Mouse (Mus musculus) hindbrain, embryonic 14.5 days (tissue): ENCODE measurements at regions not wholly inside any gene's neighbourhood (a gene's known extent, or its start where the extent isn't known, plus 50 kb on each side); places are given as distances from the start of the nearest gene placed in this dataset.

Experiments used
- ATAC-seq: fragments of 200-750 bp; cut with Nextera tagmentation; 2 replicates; pipeline ENCODE4 v1.8.0; 2017; ENCODE audit warnings: moderate number of reproducible peaks, mild to moderate bottlenecking, moderate TSS enrichment, moderate library complexity; ENCODE audit not compliant: low FRiP score
- DNase-seq: peaks from one replicate; pipeline ENCODE4 v3.0.0-alpha.2; 2015; ENCODE audit warnings: low spot score
- H3K27ac ChIP-seq: fragments of 300-500 bp; sonication (generic); 2 replicates; pipeline ENCODE4 v1.5.1; 2014; ENCODE audit warnings: mild to moderate bottlenecking, moderate library complexity
- H3K27me3 ChIP-seq: fragments of 300-500 bp; sonication (generic); 2 replicates; pipeline ENCODE4 v1.6.1; 2014; ENCODE audit warnings: mild to moderate bottlenecking, low read length, mixed read lengths; ENCODE audit not compliant: control insufficient read depth, insufficient read depth
- H3K36me3 ChIP-seq: fragments of 300-500 bp; sonication (generic); replicated peaks from 2 replicates; pipeline ENCODE4 v1.6.1; 2014; ENCODE audit not compliant: control insufficient read depth, insufficient read depth
- H3K4me1 ChIP-seq: fragments of 300-500 bp; sonication (generic); replicated peaks from 2 replicates; pipeline ENCODE4 v1.6.1; 2014; ENCODE audit warnings: antibody characterized with exemption, low read length, mixed read lengths; ENCODE audit not compliant: control insufficient read depth, insufficient read depth
- H3K4me2 ChIP-seq: fragments of 300-500 bp; sonication (generic); replicated peaks from 2 replicates; pipeline ENCODE4 v1.6.1; 2014; ENCODE audit warnings: mild to moderate bottlenecking, moderate library complexity
- H3K4me3 ChIP-seq: fragments of 300-500 bp; sonication (generic); replicated peaks from 2 replicates; pipeline ENCODE4 v1.5.1; 2014; ENCODE audit warnings: mild to moderate bottlenecking, low read length
- H3K9ac ChIP-seq: fragments of 300-500 bp; sonication (generic); 2 replicates; pipeline ENCODE4 v1.6.1; 2014
- H3K9me3 ChIP-seq: fragments of 300-500 bp; sonication (generic); 2 replicates; pipeline ENCODE4 v1.6.1; 2016; ENCODE audit warnings: low read length; ENCODE audit not compliant: control insufficient read depth
- WGBS: fragments of 180-500 bp; shearing (Covaris S2); extraction: QIAGEN DNeasy Blood & Tissue Kit; methylation state at CpG from one replicate; pipeline ENCODE4 v1.1.7; 2014; 5-methylcytosine and 5-hydroxymethylcytosine counted together

GRCm38 (mm10) chr15:36906052-36906451 is 101.5 kb downstream of the Zfp706 start:
- no peaks in the 10 kb centered on the region for H3K36me3 ChIP-seq
- H3K9me3 ChIP-seq, result no peaks in the 10 kb centered on the region
- ATAC-seq, result no peak
- no peak overlapping the region for H3K4me2 ChIP-seq
- no peaks in the 10 kb centered on the region for H3K27me3 ChIP-seq
- WGBS, result 73% methylated on average over 3 of the region's 3 CpGs
- no peak overlapping the region for H3K27ac ChIP-seq
- H3K4me1 ChIP-seq, result peaks cover 19% of the 10 kb centered on the region
- H3K4me3 ChIP-seq, result no peak overlapping the region
- no peak for DNase-seq
- no peak overlapping the region for H3K9ac ChIP-seq

- H3K27ac ChIP-seq, result no peak overlapping the region
- WGBS, result 79% methylated on average over 5 of the region's 5 CpGs
- H3K4me1 ChIP-seq, result peaks cover 21% of the 10 kb centered on the region
- DNase-seq, result no peak
- no peaks in the 10 kb centered on the region for H3K9me3 ChIP-seq
- H3K4me3 ChIP-seq, result no peak overlapping the region
- H3K36me3 ChIP-seq, result no peaks in the 10 kb centered on the region
- no peak overlapping the region for H3K4me2 ChIP-seq
- no peaks in the 10 kb centered on the region for H3K27me3 ChIP-seq
- ATAC-seq, result no peak
- no peak overlapping the region for H3K9ac ChIP-seq
Observed at GRCm38 (mm10) chr15:36903922-36904321, 103.7 kb downstream of the Zfp706 start.

GRCm38 (mm10) chr15:36903309-36903708 is 104.3 kb downstream of the Zfp706 start:
- no peak for ATAC-seq
- WGBS, result 42% methylated on average over 4 of the region's 4 CpGs

GRCm38 (mm10) chr15:36901830-36902285 is 105.7 kb downstream of the Zfp706 start:
- WGBS, result 2% methylated on average over 7 of the region's 7 CpGs
- Histone ChIP-seq H3K9ac (peak overlapping the region; percentile 35; the same call in 1 of the 2 replicates), H3K27ac (peak overlapping the region; percentile 26; the same call in 1 of the 2 replicates), H3K4me3 (no peak overlapping the region), H3K9me3 (no peaks in the 10 kb centered on the region), H3K36me3 (no peaks in the 10 kb centered on the region), H3K27me3 (no peaks in the 10 kb centered on the region), H3K4me1 (peaks cover 21% of the 10 kb centered on the region), H3K4me2 (peak overlapping the region; percentile 6; the same call in 1 of the 2 replicates)
- DNase-seq, result peak; percentile 66
- peak; percentile 95 for ATAC-seq

More at GRCm38 (mm10) chr15:36903309-36903708, 104.3 kb downstream of the Zfp706 start:
- Histone ChIP-seq H3K9ac (no peak overlapping the region), H3K36me3 (no peaks in the 10 kb centered on the region), H3K4me2 (no peak overlapping the region), H3K27me3 (no peaks in the 10 kb centered on the region), H3K4me3 (no peak overlapping the region), H3K9me3 (no peaks in the 10 kb centered on the region), H3K27ac (no peak overlapping the region), H3K4me1 (peaks cover 21% of the 10 kb centered on the region)
- DNase-seq, result no peak

- Histone ChIP-seq H3K36me3 (no peaks in the 10 kb centered on the region), H3K9ac (peak overlapping the region; percentile 35; the same call in 1 of the 2 replicates), H3K4me1 (peaks cover 21% of the 10 kb centered on the region), H3K4me3 (no peak overlapping the region), H3K27ac (peak overlapping the region; percentile 26; the same call in 1 of the 2 replicates), H3K9me3 (no peaks in the 10 kb centered on the region), H3K27me3 (no peaks in the 10 kb centered on the region), H3K4me2 (0 out of 2 replicates have a peak overlapping the region, but pooled peaks have one; percentile 6)
- DNase-seq, result no peak
- peak; percentile 28; the same call in 1 of the 2 replicates for ATAC-seq
- WGBS, result 56% methylated on average over 5 of the region's 5 CpGs
Observed at GRCm38 (mm10) chr15:36901350-36901749, 106.2 kb downstream of the Zfp706 start.

GRCm38 (mm10) chr15:36900940-36901339 is 106.6 kb downstream of the Zfp706 start:
- H3K27me3 ChIP-seq, result no peaks in the 10 kb centered on the region
- no peak overlapping the region for H3K27ac ChIP-seq
- H3K4me1 ChIP-seq, result peaks cover 21% of the 10 kb centered on the region
- H3K4me3 ChIP-seq, result no peak overlapping the region
- H3K4me2 ChIP-seq, result no peak overlapping the region
- ATAC-seq (no peak), DNase-seq (no peak)
- no peaks in the 10 kb centered on the region for H3K9me3 ChIP-seq
- WGBS, result 61% methylated on average over 2 of the region's 2 CpGs
- no peaks in the 10 kb centered on the region for H3K36me3 ChIP-seq
- H3K9ac ChIP-seq, result no peak overlapping the region

GRCm38 (mm10) chr15:36899882-36900281 is 107.7 kb downstream of the Zfp706 start:
- Histone ChIP-seq H3K4me3 (no peak overlapping the region), H3K9me3 (no peaks in the 10 kb centered on the region), H3K27me3 (no peaks in the 10 kb centered on the region), H3K27ac (no peak overlapping the region), H3K4me1 (peaks cover 21% of the 10 kb centered on the region), H3K9ac (no peak overlapping the region), H3K36me3 (no peaks in the 10 kb centered on the region), H3K4me2 (no peak overlapping the region)
- no peak for ATAC-seq
- DNase-seq, result no peak
- WGBS, result 69% methylated on average over 2 of the region's 2 CpGs

- WGBS, result 91% methylated on average over 11 of the region's 11 CpGs
- H3K4me3 ChIP-seq, result no peak overlapping the region
Observed at GRCm38 (mm10) chr15:36898857-36899523, 108.6 kb downstream of the Zfp706 start.

GRCm38 (mm10) chr15:36898326-36898725 is 109.2 kb downstream of the Zfp706 start:
- no peak overlapping the region for H3K27ac ChIP-seq
- WGBS, result 90% methylated on average over 6 of the region's 6 CpGs
- ATAC-seq (no peak), DNase-seq (no peak)
- H3K9ac ChIP-seq, result no peak overlapping the region
- no peak overlapping the region for H3K4me3 ChIP-seq
- H3K4me1 ChIP-seq, result peaks cover 21% of the 10 kb centered on the region
- H3K27me3 ChIP-seq, result no peaks in the 10 kb centered on the region
- H3K36me3 ChIP-seq, result no peaks in the 10 kb centered on the region
- H3K4me2 ChIP-seq, result no peak overlapping the region
- no peaks in the 10 kb centered on the region for H3K9me3 ChIP-seq

More at GRCm38 (mm10) chr15:36898857-36899523, 108.6 kb downstream of the Zfp706 start:
- H3K4me1 ChIP-seq, result peaks cover 21% of the 10 kb centered on the region
- H3K27ac ChIP-seq, result no peak overlapping the region
- H3K27me3 ChIP-seq, result no peaks in the 10 kb centered on the region
- ATAC-seq, result no peak
- H3K4me2 ChIP-seq, result no peak overlapping the region
- no peaks in the 10 kb centered on the region for H3K9me3 ChIP-seq
- no peak for DNase-seq
- no peaks in the 10 kb centered on the region for H3K36me3 ChIP-seq
- H3K9ac ChIP-seq, result no peak overlapping the region
